Mouse (Mus musculus) intestine, embryonic 14.5 days (tissue): ENCODE data around the gene Cdc14a. TPM values are rescaled to one million over a fixed set of nuclear protein-coding genes. Genes with fewer than 3 reads are reported as not detected.
"Not testable (repeated sequence)": the region's sequence is repeated elsewhere in the genome, so short reads cannot be mapped to it uniquely, and the experiment has no call there.

Source experiments
- ATAC-seq: fragments of 200-750 bp; cut with Nextera tagmentation; replicated peaks from 2 replicates; pipeline ENCODE4 v1.8.0; 2017; ENCODE audit warnings: low read depth, moderate number of reproducible peaks, moderate TSS enrichment, moderate library complexity; ENCODE audit not compliant: low FRiP score, low TSS enrichment
- DNase-seq: peaks from one replicate; pipeline ENCODE4 v3.0.0-alpha.2; 2018; ENCODE audit warnings: low spot score
- H3K27ac ChIP-seq: fragments of 300-500 bp; sonication (generic); 2 replicates; pipeline ENCODE4 v1.5.1; 2014; ENCODE audit warnings: low read depth, mild to moderate bottlenecking, control low read depth
- H3K27me3 ChIP-seq: fragments of 300-500 bp; sonication (generic); replicated peaks from 2 replicates; pipeline ENCODE4 v1.6.1; 2014; ENCODE audit warnings: low read length, control low read depth; ENCODE audit not compliant: control insufficient read depth, insufficient read depth
- H3K36me3 ChIP-seq: fragments of 300-500 bp; sonication (generic); 2 replicates; pipeline ENCODE4 v1.6.1; 2014; ENCODE audit warnings: low read length, control low read depth; ENCODE audit not compliant: control insufficient read depth, insufficient read depth
- H3K4me1 ChIP-seq: fragments of 300-500 bp; sonication (generic); replicated peaks from 2 replicates; pipeline ENCODE4 v1.6.1; 2014; ENCODE audit warnings: low read length, control low read depth, mixed read lengths; ENCODE audit not compliant: control insufficient read depth, insufficient read depth
- H3K4me2 ChIP-seq: fragments of 300-500 bp; sonication (generic); 2 replicates; pipeline ENCODE4 v1.6.1; 2014; ENCODE audit warnings: low read length
- H3K4me3 ChIP-seq: fragments of 300-500 bp; sonication (generic); 2 replicates; pipeline ENCODE4 v1.5.1; 2014; ENCODE audit warnings: low read depth, low read length, control low read depth, mixed read lengths
- H3K9ac ChIP-seq: fragments of 300-500 bp; sonication (generic); 2 replicates; pipeline ENCODE4 v1.6.1; 2014; ENCODE audit warnings: mild to moderate bottlenecking, low read length
- H3K9me3 ChIP-seq: fragments of 300-500 bp; sonication (generic); 2 replicates; pipeline ENCODE4 v1.6.1; 2016; ENCODE audit warnings: low read length, control low read depth; ENCODE audit not compliant: control insufficient read depth
- WGBS: fragments of 180-500 bp; shearing (Covaris S2); extraction: QIAGEN DNeasy Blood & Tissue Kit; methylation state at CpG from one replicate; pipeline ENCODE4 v1.1.7; 2014; 5-methylcytosine and 5-hydroxymethylcytosine counted together
- polyA plus RNA-seq: library from polyadenylated mRNA; unstranded; fragments of >200 nt; fragmentation: Nextera tagmentation; extraction: Ambion mirVana; gene quantifications from 2 replicates; pipeline ENCODE4 v1.2.1, GENCODE M21; 2014

Gene Cdc14a
- polyA plus RNA-seq, 1 experiment from 2014 or later: 8.8 TPM

- no peak overlapping the region for H3K4me2 ChIP-seq
- DNase-seq (no peak), ATAC-seq (no peak)
- 91% methylated on average over 15 of the region's 15 CpGs for WGBS
- H3K4me3 ChIP-seq: no peak overlapping the region
- H3K9me3 ChIP-seq: no peaks in the 10 kb centered on the region
- no peak overlapping the region for H3K9ac ChIP-seq
- H3K27ac ChIP-seq: no peak overlapping the region
- no peaks in the 10 kb centered on the region for H3K27me3 ChIP-seq
- H3K36me3 ChIP-seq: 0 out of 2 replicates have a peak, but pooled peaks cover 3% of the 10 kb centered on the region
- no peaks in the 10 kb centered on the region for H3K4me1 ChIP-seq
These were observed 68.6 kb downstream of the Cdc14a start for GRCm38 (mm10) chr3:116355026-116355788.

GRCm38 (mm10) chr3:116352486-116352885, 71.3 kb downstream of the Cdc14a start:
- no peak for ATAC-seq
- 80% methylated on average over 6 of the region's 6 CpGs for WGBS
- no peaks in the 10 kb centered on the region for H3K4me1 ChIP-seq
- H3K4me3 ChIP-seq: no peak overlapping the region
- 0 out of 2 replicates have a peak, but pooled peaks cover 3% of the 10 kb centered on the region for H3K36me3 ChIP-seq
- no peaks in the 10 kb centered on the region for H3K27me3 ChIP-seq
- no peak overlapping the region for H3K4me2 ChIP-seq
- no peak overlapping the region for H3K27ac ChIP-seq
- DNase-seq: no peak
- no peaks in the 10 kb centered on the region for H3K9me3 ChIP-seq
- H3K9ac ChIP-seq: no peak overlapping the region

GRCm38 (mm10) chr3:116350389-116350967, 73.4 kb downstream of the Cdc14a start:
- no peak for ATAC-seq
- no peak for DNase-seq
- H3K27ac ChIP-seq: no peak overlapping the region
- no peak overlapping the region for H3K4me2 ChIP-seq
- H3K4me3 ChIP-seq: no peak overlapping the region
- WGBS: 85% methylated on average over 6 of the region's 6 CpGs
- no peaks in the 10 kb centered on the region for H3K9me3 ChIP-seq
- H3K4me1 ChIP-seq: no peaks in the 10 kb centered on the region
- H3K9ac ChIP-seq: no peak overlapping the region
- 0 out of 2 replicates have a peak, but pooled peaks cover 9% of the 10 kb centered on the region for H3K36me3 ChIP-seq
- no peaks in the 10 kb centered on the region for H3K27me3 ChIP-seq

GRCm38 (mm10) chr3:116347571-116347970, 76.3 kb downstream of the Cdc14a start:
- not testable (repeated sequence) for H3K4me1 ChIP-seq, H3K27me3 ChIP-seq, H3K9ac ChIP-seq, H3K4me2 ChIP-seq, H3K4me3 ChIP-seq, DNase-seq, H3K9me3 ChIP-seq, ATAC-seq, H3K27ac ChIP-seq
- peaks cover 14% of the 10 kb centered on the region; the same call in 1 of the 2 replicates for H3K36me3 ChIP-seq
- WGBS: 97% methylated on average over 29 of the region's 29 CpGs

- H3K4me1 ChIP-seq: no peaks in the 10 kb centered on the region
- no peaks in the 10 kb centered on the region for H3K27me3 ChIP-seq
- WGBS: 79% methylated on average over 11 of the region's 11 CpGs
- H3K9me3 ChIP-seq: no peaks in the 10 kb centered on the region
- no peak for ATAC-seq
- H3K9ac ChIP-seq: no peak overlapping the region
- no peak overlapping the region for H3K4me3 ChIP-seq
- no peak for DNase-seq
- no peak overlapping the region for H3K27ac ChIP-seq
- peaks cover 12% of the 10 kb centered on the region; the same call in 1 of the 2 replicates for H3K36me3 ChIP-seq
- no peak overlapping the region for H3K4me2 ChIP-seq
These were observed 78.6 kb downstream of the Cdc14a start for GRCm38 (mm10) chr3:116345245-116345644.

- Histone ChIP-seq H3K4me2 (no peak overlapping the region), H3K27ac (no peak overlapping the region), H3K4me3 (no peak overlapping the region), H3K27me3 (no peaks in the 10 kb centered on the region), H3K9me3 (no peaks in the 10 kb centered on the region), H3K9ac (no peak overlapping the region), H3K4me1 (no peaks in the 10 kb centered on the region), H3K36me3 (peaks cover 12% of the 10 kb centered on the region; the same call in 1 of the 2 replicates)
- 88% methylated on average over 5 of the region's 5 CpGs for WGBS
- no peak for ATAC-seq
- DNase-seq: no peak
These were observed 81.6 kb downstream of the Cdc14a start for GRCm38 (mm10) chr3:116342251-116342650.

GRCm38 (mm10) chr3:116340950-116341624, 82.7 kb downstream of the Cdc14a start:
- H3K9ac ChIP-seq: no peak overlapping the region
- peak; percentile 71 for DNase-seq
- no peaks in the 10 kb centered on the region for H3K27me3 ChIP-seq
- 50% methylated on average over 19 of the region's 19 CpGs for WGBS
- H3K4me3 ChIP-seq: no peak overlapping the region
- H3K9me3 ChIP-seq: no peaks in the 10 kb centered on the region
- H3K4me2 ChIP-seq: no peak overlapping the region
- ATAC-seq: peak; percentile 72
- no peak overlapping the region for H3K27ac ChIP-seq
- peaks cover 12% of the 10 kb centered on the region; the same call in 1 of the 2 replicates for H3K36me3 ChIP-seq
- no peaks in the 10 kb centered on the region for H3K4me1 ChIP-seq

- H3K27ac ChIP-seq: no peak overlapping the region
- no peaks in the 10 kb centered on the region for H3K4me1 ChIP-seq
- no peak overlapping the region for H3K4me2 ChIP-seq
- H3K4me3 ChIP-seq: no peak overlapping the region
- no peak for DNase-seq
- H3K27me3 ChIP-seq: no peaks in the 10 kb centered on the region
- H3K9me3 ChIP-seq: no peaks in the 10 kb centered on the region
- no peak for ATAC-seq
- peaks cover 6% of the 10 kb centered on the region; the same call in 1 of the 2 replicates for H3K36me3 ChIP-seq
- H3K9ac ChIP-seq: no peak overlapping the region
- 80% methylated on average over 8 of the region's 8 CpGs for WGBS
These were observed 83.6 kb downstream of the Cdc14a start for GRCm38 (mm10) chr3:116340281-116340680.
